Mouse (Mus musculus): ENCODE measurements around the gene Sost. TPM values are rescaled to one million over a fixed set of nuclear protein-coding genes. Genes with fewer than 3 reads are reported as not detected.

Sost gene
- polyA plus RNA-seq (2015; fragmentation: Nextera tagmentation; extraction: Ambion mirVana), result 0.38 TPM in 2 replicates

DNA sequence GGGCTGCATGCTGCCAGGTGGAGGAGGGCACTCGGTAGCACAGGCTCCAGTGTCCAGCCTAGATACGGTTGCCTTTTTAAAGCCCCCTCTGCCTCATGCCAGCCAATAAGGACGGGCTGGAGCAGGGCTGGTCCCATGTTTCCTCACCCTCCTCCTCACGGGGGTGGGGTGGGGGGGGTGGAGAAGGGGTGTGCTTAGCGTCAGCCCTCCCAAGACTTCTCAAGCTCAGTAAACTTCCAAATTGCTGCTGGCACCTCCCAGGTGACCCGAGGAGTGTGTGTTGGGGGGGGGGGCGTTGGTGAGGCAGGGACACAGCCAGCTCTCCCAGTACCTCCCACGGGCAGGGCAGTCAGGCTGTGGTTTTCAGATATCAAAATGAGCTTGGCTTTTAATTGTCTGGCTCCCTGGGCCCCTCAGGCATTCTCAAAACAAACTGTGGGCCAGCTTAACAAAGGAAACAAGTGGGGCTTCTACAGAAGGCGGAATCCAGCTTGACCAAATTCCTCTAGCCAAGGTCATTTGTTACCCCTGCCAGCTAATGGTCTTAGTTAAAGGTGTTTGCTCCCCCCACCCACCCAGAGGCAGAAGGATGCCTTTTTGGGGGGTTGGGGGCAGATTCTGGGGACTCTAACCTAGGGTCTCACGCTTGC is at the start of gene Sost:
Gene Sost (minus strand): TSS at position 51 of the 650 bp plus-strand sequence.
- ATAC-seq (ENCODE audit: low FRiP score, low read depth), result no peak
- H3K4me3 ChIP-seq, result no peak within 1 kb of the TSS
- WGBS, result 17% methylated on average over 10 of the region's 10 CpGs
- no peaks in the 10 kb centered on the region for H3K36me3 ChIP-seq
- peaks cover 65% of the 10 kb centered on the region for H3K27me3 ChIP-seq
- no peak within 1 kb of the TSS for H3K27ac ChIP-seq
- peaks cover 30% of the 10 kb centered on the region for H3K4me1 ChIP-seq
- H3K9me3 ChIP-seq, result no peaks in the 10 kb centered on the region
- H3K4me2 ChIP-seq (replicated peaks), result no peak within 1 kb of the TSS
- H3K9ac ChIP-seq, result no peak within 1 kb of the TSS

- no peaks in the 10 kb centered on the region for H3K27me3 ChIP-seq
- no peak overlapping the region for H3K4me2 ChIP-seq (replicated peaks)
- H3K9ac ChIP-seq, result no peak overlapping the region
- 76% methylated on average over 1 of the region's 1 CpGs for WGBS
- H3K36me3 ChIP-seq, result peaks cover 46% of the 10 kb centered on the region
- no peaks in the 10 kb centered on the region for H3K9me3 ChIP-seq
- no peak for ATAC-seq (ENCODE audit: low FRiP score, low read depth)
- no peaks in the 10 kb centered on the region for H3K4me1 ChIP-seq
- no peak overlapping the region for H3K27ac ChIP-seq
- H3K4me3 ChIP-seq, result no peak overlapping the region
Observed at GRCm38 (mm10) chr11:102016136-102016535, 49.3 kb upstream of the Sost start.

DNA sequence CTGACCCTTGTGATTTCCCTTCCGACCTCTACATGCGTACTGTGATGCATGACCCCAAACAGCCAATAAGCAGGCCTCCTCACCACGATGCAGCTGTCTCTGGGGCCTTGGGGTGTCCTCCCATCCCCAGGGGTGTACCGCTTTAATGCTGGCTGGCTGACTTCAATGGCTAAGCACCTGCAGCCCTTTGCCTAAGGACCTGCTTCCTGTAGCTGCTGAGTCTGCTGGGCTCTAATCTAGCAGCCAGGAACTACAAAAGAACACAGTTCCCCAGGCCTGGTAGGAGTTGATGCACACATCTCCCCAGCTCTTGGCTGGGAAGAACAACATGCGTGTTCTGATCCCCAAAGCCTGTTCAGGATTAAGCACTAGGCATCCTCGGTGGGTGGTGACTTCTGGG is 48.7 kb upstream of the Sost start:
- H3K27ac ChIP-seq, result no peak overlapping the region
- ATAC-seq (ENCODE audit: low FRiP score, low read depth), result no peak
- no peak overlapping the region for H3K4me3 ChIP-seq
- no peaks in the 10 kb centered on the region for H3K9me3 ChIP-seq
- 58% methylated on average over 6 of the region's 6 CpGs for WGBS
- H3K36me3 ChIP-seq, result peaks cover 46% of the 10 kb centered on the region
- H3K4me2 ChIP-seq (replicated peaks), result no peak overlapping the region
- H3K9ac ChIP-seq, result no peak overlapping the region
- H3K27me3 ChIP-seq, result no peaks in the 10 kb centered on the region
- H3K4me1 ChIP-seq, result peaks cover 2% of the 10 kb centered on the region; the same call in 1 of the 2 replicates

GRCm38 (mm10) chr11:102013201-102013600 is 46.4 kb upstream of the Sost start:
- Histone ChIP-seq H3K36me3 (peaks cover 51% of the 10 kb centered on the region), H3K9ac (no peak overlapping the region), H3K27me3 (no peaks in the 10 kb centered on the region), H3K9me3 (no peaks in the 10 kb centered on the region), H3K4me1 (peaks cover 14% of the 10 kb centered on the region; the same call in 1 of the 2 replicates), H3K4me2 (replicated peaks) (no peak overlapping the region), H3K27ac (no peak overlapping the region), H3K4me3 (no peak overlapping the region)
- 90% methylated on average over 8 of the region's 8 CpGs for WGBS
- ATAC-seq (ENCODE audit: low FRiP score, low read depth), result no peak

DNA sequence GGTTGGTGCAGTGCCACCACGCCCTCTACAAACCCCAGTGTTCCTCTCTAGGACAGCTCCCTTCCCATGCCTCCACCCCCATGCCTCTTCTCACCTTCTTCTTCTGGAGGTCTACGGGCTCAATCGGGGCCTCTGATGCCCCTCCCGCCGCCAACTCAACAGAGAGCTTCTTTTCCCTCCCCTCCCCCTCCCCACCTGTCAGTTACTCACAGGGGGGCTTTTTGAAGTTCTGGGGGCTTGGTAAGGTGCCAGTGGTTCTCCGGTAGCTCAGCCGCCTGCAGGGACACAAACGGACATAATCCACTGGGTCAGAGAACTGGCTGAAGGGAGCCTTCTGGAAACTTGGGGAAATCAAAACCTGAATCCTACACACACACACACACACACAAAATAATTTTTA is 44.7 kb upstream of the Sost start:
- Histone ChIP-seq H3K4me3 (no peak overlapping the region), H3K27ac (no peak overlapping the region), H3K27me3 (no peaks in the 10 kb centered on the region), H3K4me2 (replicated peaks) (no peak overlapping the region), H3K4me1 (peaks cover 14% of the 10 kb centered on the region; the same call in 1 of the 2 replicates), H3K9ac (no peak overlapping the region), H3K9me3 (no peaks in the 10 kb centered on the region), H3K36me3 (peaks cover 53% of the 10 kb centered on the region)
- no peak for ATAC-seq (ENCODE audit: low FRiP score, low read depth)
- WGBS, result 75% methylated on average over 8 of the region's 8 CpGs

GRCm38 (mm10) chr11:102010140-102010539 is 43.3 kb upstream of the Sost start:
- no peaks in the 10 kb centered on the region for H3K9me3 ChIP-seq
- peak overlapping the region; percentile 3; the same call in 1 of the 2 replicates for H3K9ac ChIP-seq
- peak overlapping the region; percentile 48; the same call in 1 of the 2 replicates for H3K27ac ChIP-seq
- H3K27me3 ChIP-seq, result no peaks in the 10 kb centered on the region
- H3K4me3 ChIP-seq, result no peak overlapping the region
- 0 out of 2 replicates have a peak overlapping the region, but pooled peaks have one; percentile 2 for H3K4me2 ChIP-seq (replicated peaks)
- WGBS, result 23% methylated on average over 13 of the region's 13 CpGs
- H3K4me1 ChIP-seq, result peaks cover 14% of the 10 kb centered on the region; the same call in 1 of the 2 replicates
- ATAC-seq (ENCODE audit: low FRiP score, low read depth), result no peak
- peaks cover 58% of the 10 kb centered on the region for H3K36me3 ChIP-seq

DNA sequence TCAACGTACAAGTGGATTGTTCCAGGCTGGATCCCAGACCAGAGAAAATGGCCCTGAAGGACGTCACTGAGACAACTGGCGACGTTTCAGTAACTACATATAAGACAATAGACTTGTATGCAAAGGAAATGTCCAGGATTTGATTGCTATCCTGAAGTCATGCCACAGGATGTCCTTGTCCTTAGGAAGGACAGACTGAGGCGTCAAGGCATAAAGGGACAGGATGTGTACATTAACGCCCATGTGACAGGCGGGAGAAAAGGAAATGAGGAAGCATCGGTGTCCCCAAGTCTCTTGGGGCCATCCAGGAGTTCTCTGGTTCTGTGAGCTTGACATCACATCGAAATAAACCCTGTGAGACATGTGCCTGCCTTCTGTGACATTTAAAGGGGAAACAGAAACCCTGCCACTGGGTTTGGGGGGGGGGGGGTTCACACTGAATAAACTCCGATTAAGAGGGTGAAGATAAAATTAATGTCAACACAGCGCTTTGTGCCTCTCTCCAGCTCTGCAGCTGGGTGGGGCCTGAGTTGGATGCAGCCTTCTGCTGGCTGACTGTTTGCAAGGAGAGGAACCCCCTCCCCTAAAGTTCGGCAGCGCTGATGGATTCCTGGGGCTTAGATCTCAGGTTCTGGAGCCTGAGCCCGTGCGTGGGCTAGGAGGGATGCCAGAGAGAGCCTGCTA is 42.3 kb upstream of the Sost start:
- H3K27ac ChIP-seq, result no peak overlapping the region
- 86% methylated on average over 15 of the region's 15 CpGs for WGBS
- no peak for ATAC-seq (ENCODE audit: low FRiP score, low read depth)

GRCm38 (mm10) chr11:102008372-102008771 is 41.6 kb upstream of the Sost start:
- Histone ChIP-seq H3K27ac (no peak overlapping the region), H3K9me3 (no peaks in the 10 kb centered on the region), H3K36me3 (peaks cover 63% of the 10 kb centered on the region), H3K27me3 (no peaks in the 10 kb centered on the region), H3K4me2 (replicated peaks) (no peak overlapping the region), H3K9ac (no peak overlapping the region), H3K4me1 (peaks cover 14% of the 10 kb centered on the region; the same call in 1 of the 2 replicates), H3K4me3 (no peak overlapping the region)
- no peak for ATAC-seq (ENCODE audit: low FRiP score, low read depth)
- 85% methylated on average over 8 of the region's 8 CpGs for WGBS

More for the DNA sequence above, 42.3 kb upstream of the Sost start:
- peaks cover 60% of the 10 kb centered on the region for H3K36me3 ChIP-seq
- no peaks in the 10 kb centered on the region for H3K9me3 ChIP-seq
- H3K4me1 ChIP-seq, result peaks cover 14% of the 10 kb centered on the region; the same call in 1 of the 2 replicates
- no peaks in the 10 kb centered on the region for H3K27me3 ChIP-seq
- H3K4me3 ChIP-seq, result no peak overlapping the region
- H3K4me2 ChIP-seq (replicated peaks), result no peak overlapping the region
- H3K9ac ChIP-seq, result no peak overlapping the region

- Histone ChIP-seq H3K4me3 (no peak overlapping the region), H3K27ac (no peak overlapping the region), H3K27me3 (no peaks in the 10 kb centered on the region), H3K4me2 (replicated peaks) (no peak overlapping the region), H3K4me1 (peaks cover 14% of the 10 kb centered on the region; the same call in 1 of the 2 replicates), H3K36me3 (peaks cover 50% of the 10 kb centered on the region), H3K9ac (no peak overlapping the region), H3K9me3 (no peaks in the 10 kb centered on the region)
- WGBS, result 88% methylated on average over 5 of the region's 5 CpGs
- ATAC-seq (ENCODE audit: low FRiP score, low read depth), result no peak
Observed at GRCm38 (mm10) chr11:102006688-102007087, 39.9 kb upstream of the Sost start.

DNA sequence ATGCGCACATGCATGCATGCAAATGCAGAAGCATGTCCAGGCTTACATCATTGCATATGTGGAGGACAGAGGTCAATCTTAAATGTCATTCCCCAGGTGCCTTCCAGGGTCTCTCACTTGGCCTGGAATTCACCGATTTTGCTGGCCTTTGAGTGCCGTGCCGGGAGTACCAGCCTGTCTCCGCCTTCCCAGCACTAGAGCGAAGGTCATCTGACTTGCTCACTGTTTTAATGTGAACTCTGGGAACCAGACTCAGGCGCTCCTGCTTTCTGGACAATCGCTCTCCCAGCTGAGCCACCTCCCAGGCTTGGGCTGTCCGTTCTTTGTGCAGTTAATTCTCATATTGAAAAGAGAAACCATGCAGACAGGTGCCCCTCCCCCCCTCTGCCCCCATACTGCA is 39.5 kb upstream of the Sost start:
- no peaks in the 10 kb centered on the region for H3K9me3 ChIP-seq
- H3K4me1 ChIP-seq, result peaks cover 14% of the 10 kb centered on the region; the same call in 1 of the 2 replicates
- no peak for ATAC-seq (ENCODE audit: low FRiP score, low read depth)
- no peak overlapping the region for H3K27ac ChIP-seq
- H3K4me3 ChIP-seq, result no peak overlapping the region
- H3K27me3 ChIP-seq, result no peaks in the 10 kb centered on the region
- no peak overlapping the region for H3K4me2 ChIP-seq (replicated peaks)
- WGBS, result 71% methylated on average over 9 of the region's 9 CpGs
- H3K9ac ChIP-seq, result no peak overlapping the region
- H3K36me3 ChIP-seq, result peaks cover 49% of the 10 kb centered on the region

- Histone ChIP-seq H3K27ac (no peak overlapping the region), H3K9me3 (no peaks in the 10 kb centered on the region), H3K27me3 (no peaks in the 10 kb centered on the region), H3K36me3 (peaks cover 60% of the 10 kb centered on the region), H3K4me1 (no peaks in the 10 kb centered on the region; the same call in 1 of the 2 replicates), H3K9ac (no peak overlapping the region), H3K4me2 (replicated peaks) (no peak overlapping the region), H3K4me3 (no peak overlapping the region)
- WGBS, result 91% methylated on average over 8 of the region's 8 CpGs
- ATAC-seq (ENCODE audit: low FRiP score, low read depth), result no peak
Observed at GRCm38 (mm10) chr11:102004251-102004650, 37.4 kb upstream of the Sost start.

GRCm38 (mm10) chr11:101999466-101999865 is 32.7 kb upstream of the Sost start:
- 0 out of 2 replicates have a peak, but pooled peaks have one; percentile 15 for ATAC-seq (ENCODE audit: low FRiP score, low read depth)
- no peaks in the 10 kb centered on the region for H3K27me3 ChIP-seq
- 0 out of 2 replicates have a peak overlapping the region, but pooled peaks have one; percentile 39 for H3K27ac ChIP-seq
- no peak overlapping the region for H3K4me2 ChIP-seq (replicated peaks)
- peaks cover 24% of the 10 kb centered on the region for H3K36me3 ChIP-seq
- WGBS, result 54% methylated on average over 4 of the region's 4 CpGs
- no peak overlapping the region for H3K9ac ChIP-seq
- H3K4me1 ChIP-seq, result no peaks in the 10 kb centered on the region
- H3K4me3 ChIP-seq, result no peak overlapping the region
- H3K9me3 ChIP-seq, result no peaks in the 10 kb centered on the region
